Mouse (Mus musculus) cerebellum, adult (tissue): Measurements from ENCODE around the gene Rbms3.

Experiments
- ATAC-seq: cut with Nextera tagmentation; 2 replicates; pipeline ENCODE4 v1.9.2; 2017; ENCODE audit warnings: mild to moderate bottlenecking, moderate library complexity, mixed read lengths; ENCODE audit not compliant: insufficient number of reproducible peaks, low FRiP score, low TSS enrichment

Gene Rbms3

GRCm38 (mm10) chr9:116724581-116724980, 905.1 kb downstream of the Rbms3 start:
- no peak for ATAC-seq

GRCm38 (mm10) chr9:116703119-116703518, 926.6 kb downstream of the Rbms3 start:
- ATAC-seq = no peak

GRCm38 (mm10) chr9:116702611-116703010, 927.1 kb downstream of the Rbms3 start:
- ATAC-seq = no peak

DNA sequence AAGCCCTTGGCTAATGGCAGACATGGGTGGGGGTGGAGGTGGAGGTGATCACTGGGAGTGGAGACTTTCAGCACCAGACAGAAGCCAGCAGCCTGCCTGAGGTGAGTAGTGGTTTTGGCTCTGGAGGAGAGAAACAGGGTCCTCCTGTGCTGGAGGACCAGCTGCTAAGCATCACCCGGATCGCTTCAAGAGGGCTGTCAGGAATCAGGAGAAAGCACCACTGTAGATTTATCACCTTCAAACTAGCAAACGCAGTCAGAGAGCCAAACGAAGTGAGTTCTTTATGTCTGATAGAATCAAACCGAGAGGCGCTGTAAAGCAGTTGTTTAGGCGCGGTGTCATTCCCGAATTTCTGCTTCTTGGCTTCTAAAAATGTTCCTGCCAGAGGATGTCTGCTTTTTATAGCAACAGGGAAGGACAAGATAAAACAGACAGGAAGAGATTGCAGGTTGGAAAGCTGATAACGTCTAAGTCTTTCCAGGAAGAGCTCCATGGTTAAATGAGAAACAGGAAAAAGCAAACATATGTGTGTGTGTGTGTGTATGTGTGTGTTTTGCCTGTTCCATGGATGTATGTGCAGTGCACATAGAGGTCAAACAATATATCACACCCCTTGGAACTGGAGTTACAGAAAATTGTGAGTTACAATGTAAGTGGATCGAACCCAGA, 928.1 kb downstream of the Rbms3 start:
- ATAC-seq = no peak

DNA sequence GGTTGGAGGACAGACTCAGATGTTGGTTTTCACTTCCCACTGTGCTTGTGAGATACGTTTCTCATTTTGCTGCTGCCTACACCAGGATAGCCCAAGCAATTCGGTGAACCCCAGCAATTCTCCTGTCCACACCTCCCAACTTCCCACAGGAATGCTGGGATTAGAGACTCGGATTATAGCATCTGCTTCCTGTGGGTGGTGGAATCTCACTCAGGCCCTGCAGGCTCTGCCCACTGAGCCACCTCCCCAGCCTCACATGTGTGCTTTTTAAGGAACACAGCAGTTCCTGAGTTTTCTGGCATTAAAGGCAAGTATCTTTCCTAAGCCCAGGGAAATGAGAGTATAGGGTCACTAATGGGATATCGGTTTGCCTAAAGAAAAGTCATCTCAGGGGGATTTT, 941.1 kb downstream of the Rbms3 start:
- ATAC-seq = no peak

- ATAC-seq = no peak
Measured at GRCm38 (mm10) chr9:116677142-116677541, 952.6 kb downstream of the Rbms3 start.

- ATAC-seq = no peak
Measured at GRCm38 (mm10) chr9:116676445-116676844, 953.3 kb downstream of the Rbms3 start.

- no peak for ATAC-seq
Measured at GRCm38 (mm10) chr9:116674191-116674590, 955.5 kb downstream of the Rbms3 start.

DNA sequence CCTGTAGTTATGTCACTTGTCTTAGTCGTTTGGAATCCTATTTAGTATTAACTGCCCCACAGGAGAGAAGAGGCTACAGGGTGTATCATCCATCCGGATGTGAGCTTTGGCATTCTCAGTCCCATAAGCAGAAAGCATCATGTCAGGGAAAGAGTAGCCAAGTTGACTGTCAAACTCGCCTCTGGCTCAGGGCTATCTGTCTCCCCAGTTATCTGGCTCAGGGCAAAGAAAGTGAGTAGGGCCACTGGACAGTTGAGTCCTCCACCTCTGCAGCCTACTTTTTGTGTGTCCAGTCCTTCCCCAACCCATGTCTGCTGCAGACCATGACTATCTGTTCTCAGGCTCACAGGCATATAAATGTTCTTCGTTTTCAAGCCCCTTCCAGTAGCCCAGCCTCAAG, 968.7 kb downstream of the Rbms3 start:
- ATAC-seq = no peak

GRCm38 (mm10) chr9:116659936-116660335, 969.8 kb downstream of the Rbms3 start:
- no peak for ATAC-seq

DNA sequence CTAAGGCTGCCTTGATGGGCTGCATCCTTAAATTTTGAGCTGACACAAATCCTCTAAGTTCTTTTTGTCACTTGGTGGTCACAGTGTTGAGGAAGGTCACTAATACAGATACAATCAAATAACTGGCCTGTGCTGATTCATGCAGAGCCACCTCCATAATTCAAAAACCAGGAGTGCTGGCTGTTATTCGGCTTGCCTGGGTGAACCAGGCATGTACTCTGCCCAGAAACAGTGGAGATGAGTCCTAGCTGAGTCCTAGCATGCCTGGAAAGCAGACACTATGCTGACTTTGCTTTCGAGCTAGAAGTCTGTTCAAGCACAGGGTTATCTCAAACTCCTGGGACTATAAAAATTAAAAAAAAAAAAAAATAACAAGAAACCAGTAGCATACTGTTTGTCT, 972.6 kb downstream of the Rbms3 start:
- no peak for ATAC-seq

DNA sequence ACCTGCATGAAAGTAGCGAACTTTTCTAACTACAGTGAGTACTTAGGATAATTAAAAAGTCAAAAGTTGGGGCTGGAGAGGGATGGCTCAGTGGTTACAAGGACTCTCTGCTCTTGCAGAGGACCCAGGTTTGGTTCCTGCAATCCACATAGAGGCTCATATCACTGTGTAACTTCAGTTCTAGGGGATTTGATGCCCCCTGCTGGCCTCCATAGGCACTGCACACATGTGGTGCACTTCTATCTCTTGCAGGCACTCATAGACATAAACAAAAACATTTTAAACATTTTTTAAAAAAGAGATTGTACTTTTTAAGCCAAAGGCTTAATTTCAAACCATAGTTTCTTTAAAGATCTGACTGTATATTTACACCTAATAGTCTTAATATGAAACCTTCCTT, 978.3 kb downstream of the Rbms3 start:
- ATAC-seq = no peak

DNA sequence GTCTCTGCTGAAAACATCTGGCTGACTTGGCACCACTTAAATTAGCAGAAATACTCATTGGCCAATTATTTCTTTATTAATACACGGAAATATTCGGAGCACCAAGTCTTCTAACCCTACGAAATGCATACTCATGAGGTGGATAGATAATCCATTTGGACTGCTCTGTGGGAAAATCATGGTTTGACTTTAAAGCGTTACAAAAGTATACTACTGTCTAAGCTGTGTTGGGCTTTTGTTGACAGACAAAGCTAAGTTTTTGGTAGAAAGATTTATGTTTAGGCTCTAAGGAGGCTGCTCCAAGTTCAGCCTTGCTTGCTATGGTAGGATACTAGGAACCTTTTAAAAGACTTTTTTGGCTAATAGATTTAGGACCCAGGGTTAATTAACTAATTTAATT, 979.8 kb downstream of the Rbms3 start:
- ATAC-seq = no peak

DNA sequence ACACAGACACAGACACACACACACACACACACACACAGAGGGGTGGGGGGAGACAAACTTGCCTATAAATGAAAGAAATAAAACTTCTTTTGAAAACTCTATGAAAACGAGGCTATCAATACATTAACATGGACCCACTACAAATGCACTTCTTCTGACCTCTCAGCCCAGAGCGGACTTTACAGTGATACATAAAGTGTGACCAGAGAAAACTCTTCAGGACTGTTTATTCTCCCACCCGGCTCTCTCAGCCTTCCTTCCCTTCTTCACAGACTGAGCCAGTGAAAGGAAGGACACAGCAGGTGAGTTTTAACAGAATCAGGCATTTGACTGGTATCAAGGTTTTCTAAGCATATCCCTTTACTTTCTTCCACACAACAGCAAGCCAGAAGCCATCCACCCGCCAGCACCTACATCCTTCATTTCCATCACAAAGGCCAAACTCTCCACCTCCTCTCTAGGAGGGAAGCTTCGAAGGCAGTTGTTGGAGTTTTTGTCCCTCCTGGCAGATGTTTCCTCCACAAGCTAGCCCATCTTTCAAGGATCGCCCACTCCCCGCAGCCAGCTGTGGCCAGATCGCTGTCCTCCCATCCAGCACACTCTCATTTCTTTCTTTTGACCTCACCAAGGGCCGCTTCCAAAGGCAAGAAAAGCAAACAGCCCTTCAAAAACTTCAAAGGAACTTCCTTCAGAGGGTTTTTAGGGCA, 980.5 kb downstream of the Rbms3 start:
- ATAC-seq = no peak

- no peak for ATAC-seq
Measured at GRCm38 (mm10) chr9:116644616-116645015, 985.1 kb downstream of the Rbms3 start.

DNA sequence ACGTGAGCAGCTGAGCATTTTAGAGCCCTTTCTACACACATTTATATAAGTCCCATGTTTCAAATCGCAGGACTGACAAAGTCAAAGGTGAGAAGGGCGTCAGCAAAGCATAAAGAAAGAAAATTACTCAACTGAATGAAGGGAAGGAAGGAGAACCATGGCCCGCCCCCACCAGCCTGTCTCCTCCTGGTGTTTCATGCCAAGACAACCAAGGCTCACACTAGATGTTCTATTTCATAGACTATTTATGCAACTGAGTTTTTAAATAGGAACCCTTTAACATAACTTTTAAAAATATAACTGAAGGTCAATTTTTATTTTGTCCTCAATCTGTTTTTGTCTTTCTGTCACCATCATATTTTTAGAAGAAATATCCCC, 989.4 kb downstream of the Rbms3 start:
- ATAC-seq = no peak

- ATAC-seq = no peak
Measured at GRCm38 (mm10) chr9:116639597-116640301, 990.0 kb downstream of the Rbms3 start.

GRCm38 (mm10) chr9:116633786-116634185, 995.9 kb downstream of the Rbms3 start:
- ATAC-seq = no peak

- ATAC-seq = no peak
Measured at GRCm38 (mm10) chr9:116633075-116633474, 996.6 kb downstream of the Rbms3 start.

DNA sequence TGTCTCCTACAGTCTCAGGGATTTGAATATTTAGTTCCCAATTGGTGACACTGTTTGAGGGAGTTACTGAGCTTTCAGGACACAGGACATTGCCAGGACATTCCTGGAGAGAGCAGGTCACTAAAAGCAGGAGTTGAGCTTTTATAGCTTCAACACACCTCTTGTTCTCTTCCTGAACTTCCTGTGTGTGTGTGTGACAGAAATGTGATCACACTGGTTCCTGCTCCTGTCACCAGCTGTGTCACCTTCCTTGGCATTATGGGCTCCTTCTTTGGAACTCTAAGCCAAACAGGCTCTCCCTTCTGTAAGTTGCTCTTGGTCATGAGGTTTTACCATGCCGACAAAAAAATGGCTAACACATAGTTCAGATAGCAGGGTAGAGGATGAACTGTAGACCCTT, 997.9 kb downstream of the Rbms3 start:
- ATAC-seq = no peak

GRCm38 (mm10) chr9:116630805-116631204, 998.9 kb downstream of the Rbms3 start:
- no peak for ATAC-seq

GRCm38 (mm10) chr9:116620434-116620833, 1009.3 kb downstream of the Rbms3 start:
- no peak for ATAC-seq
